Mouse (Mus musculus) thymus, adult 2 months (tissue): Measurements from ENCODE around the gene Cpne6. TPM values are rescaled to one million over a fixed set of nuclear protein-coding genes. Genes with fewer than 3 reads are reported as not detected.

Experiments used
- DNase-seq: peaks from one replicate; pipeline ENCODE4 v3.0.0; 2021
- H3K27ac ChIP-seq: fragments of 200-500 bp; 2 replicates; pipeline ENCODE4 v1.5.1; 2012; ENCODE audit warnings: low read length, control low read depth; ENCODE audit not compliant: control insufficient read depth, insufficient read depth
- H3K27me3 ChIP-seq: fragments of 200-500 bp; 2 replicates; pipeline ENCODE4 v1.6.1; 2012; ENCODE audit warnings: mild to moderate bottlenecking, low read length, moderate library complexity, mixed read lengths; ENCODE audit not compliant: control insufficient read depth, insufficient read depth
- H3K36me3 ChIP-seq: fragments of 200-500 bp; 2 replicates; pipeline ENCODE4 v1.6.1; 2012; ENCODE audit warnings: mild to moderate bottlenecking, low read length, moderate library complexity; ENCODE audit not compliant: control insufficient read depth, insufficient read depth
- H3K4me1 ChIP-seq: fragments of 200-500 bp; replicated peaks from 2 replicates; pipeline ENCODE4 v1.6.1; 2012; ENCODE audit warnings: low read length; ENCODE audit not compliant: control insufficient read depth, insufficient read depth
- H3K4me3 ChIP-seq: fragments of 200-500 bp; 2 replicates; pipeline ENCODE4 v1.5.1; 2012; ENCODE audit warnings: mild to moderate bottlenecking, low read length, control low read depth, moderate library complexity; ENCODE audit not compliant: control insufficient read depth, insufficient read depth
- CTCF ChIP-seq: fragments of 200-500 bp; IDR thresholded peaks from 2 replicates; pipeline ENCODE4 v1.5.1; 2012; ENCODE audit warnings: mild to moderate bottlenecking, control low read depth, low read length, moderate library complexity, borderline replicate concordance; ENCODE audit not compliant: control insufficient read depth, poor library complexity, insufficient read depth; ENCODE audit errors: extremely low read depth
- POLR2A ChIP-seq: fragments of 200-500 bp; IDR thresholded peaks from 2 replicates; pipeline ENCODE4 v1.6.1; 2012; ENCODE audit warnings: mild to moderate bottlenecking, low read length, control low read depth, moderate library complexity; ENCODE audit not compliant: control insufficient read depth, poor library complexity, insufficient read depth; ENCODE audit errors: extremely low read depth
- WGBS: fragments of 180-500 bp; shearing (Covaris S2); methylation state at CpG from one replicate; pipeline ENCODE4 v1.1.7; 2018; 5-methylcytosine and 5-hydroxymethylcytosine counted together
- polyA plus RNA-seq: library from polyadenylated mRNA; depleted of rRNA; stranded (reverse); fragments of >200 nt; gene quantifications from 2 replicates; pipeline ENCODE4 v1.2.3, GENCODE M21; 2012

Gene Cpne6
- polyA plus RNA-seq, 1 experiment = 1.0 TPM

GRCm38 (mm10) chr14:55496761-55497448 lies 13.3 kb upstream of the Cpne6 start:
- no peak overlapping the region for H3K27ac ChIP-seq
- no peaks in the 10 kb centered on the region for H3K4me1 ChIP-seq
- peaks cover 2% of the 10 kb centered on the region for H3K27me3 ChIP-seq
- no peaks in the 10 kb centered on the region for H3K36me3 ChIP-seq
- H3K4me3 ChIP-seq = no peak overlapping the region
- 80% methylated on average over 16 of the region's 16 CpGs for WGBS
- no peak for TF ChIP-seq POLR2A
- no peak for DNase-seq

GRCm38 (mm10) chr14:55497449-55497821 lies 12.8 kb upstream of the Cpne6 start:
- WGBS = 36% methylated on average over 6 of the region's 6 CpGs
- Histone ChIP-seq H3K4me1 (no peaks in the 10 kb centered on the region), H3K27me3 (no peaks in the 10 kb centered on the region), H3K27ac (no peak overlapping the region), H3K36me3 (no peaks in the 10 kb centered on the region), H3K4me3 (no peak overlapping the region)
- peak; percentile 96 for TF ChIP-seq CTCF
- TF ChIP-seq POLR2A = no peak
- DNase-seq = peak; percentile 88

GRCm38 (mm10) chr14:55505612-55506011 lies 4.6 kb upstream of the Cpne6 start:
- no peak for DNase-seq
- Histone ChIP-seq H3K36me3 (no peaks in the 10 kb centered on the region), H3K27me3 (no peaks in the 10 kb centered on the region), H3K4me1 (no peaks in the 10 kb centered on the region), H3K27ac (no peak overlapping the region), H3K4me3 (no peak overlapping the region)
- TF ChIP-seq POLR2A (no peak), CTCF (no peak)
- WGBS = 91% methylated on average over 9 of the region's 9 CpGs

GRCm38 (mm10) chr14:55507801-55508200 lies 2.4 kb upstream of the Cpne6 start:
- H3K27me3 ChIP-seq = no peaks in the 10 kb centered on the region; the same call in 1 of the 2 replicates
- WGBS = 61% methylated on average over 7 of the region's 7 CpGs
- no peaks in the 10 kb centered on the region for H3K36me3 ChIP-seq
- no peak for TF ChIP-seq CTCF
- TF ChIP-seq POLR2A = no peak
- H3K4me3 ChIP-seq = no peak overlapping the region
- no peak overlapping the region for H3K27ac ChIP-seq
- DNase-seq = no peak
- no peaks in the 10 kb centered on the region for H3K4me1 ChIP-seq

- Histone ChIP-seq H3K27ac (no peak overlapping the region), H3K4me1 (no peaks in the 10 kb centered on the region), H3K4me3 (no peak overlapping the region), H3K36me3 (no peaks in the 10 kb centered on the region), H3K27me3 (no peaks in the 10 kb centered on the region; the same call in 1 of the 2 replicates)
- TF ChIP-seq CTCF (no peak), POLR2A (no peak)
- no peak for DNase-seq
- WGBS = 88% methylated on average over 10 of the region's 10 CpGs
Measured at GRCm38 (mm10) chr14:55509540-55509939, 705 bp upstream of the Cpne6 start.

GRCm38 (mm10) chr14:55511037-55511436 lies 792 bp downstream of the Cpne6 start:
- no peak overlapping the region for H3K27ac ChIP-seq
- no peaks in the 10 kb centered on the region for H3K4me1 ChIP-seq
- 47% methylated on average over 7 of the region's 7 CpGs for WGBS
- H3K36me3 ChIP-seq = no peaks in the 10 kb centered on the region
- no peak overlapping the region for H3K4me3 ChIP-seq
- no peak for DNase-seq
- TF ChIP-seq POLR2A = no peak
- TF ChIP-seq CTCF = no peak
- H3K27me3 ChIP-seq = no peaks in the 10 kb centered on the region; the same call in 1 of the 2 replicates

GRCm38 (mm10) chr14:55513927-55514326 lies 3.7 kb downstream of the Cpne6 start:
- no peak overlapping the region for H3K27ac ChIP-seq
- no peak for DNase-seq
- TF ChIP-seq POLR2A (no peak), CTCF (no peak)
- no peak overlapping the region for H3K4me3 ChIP-seq
- H3K27me3 ChIP-seq = no peaks in the 10 kb centered on the region; the same call in 1 of the 2 replicates
- no peaks in the 10 kb centered on the region for H3K36me3 ChIP-seq
- WGBS = 61% methylated on average over 10 of the region's 10 CpGs
- no peaks in the 10 kb centered on the region for H3K4me1 ChIP-seq
